8 mouse cellular contexts compared by ENCODE assay signal in genomic region chr11:101664825-101665635, GRCm38 (mm10). TPM values are rescaled to one million over a fixed set of nuclear protein-coding genes. Genes with fewer than 3 reads are reported as not detected.
A peak's percentile ranks its signal among the peaks of the same experiment; 100 is the strongest.
DNase-seq lines count a peak whose midpoint lies in the region; ATAC-seq lines count a peak whose summit lies in the region.

TSS of gene Arl4d (plus strand) at chr11:101665541.

- ATAC-seq in heart, embryonic 14.5 days (ENCODE audit: insufficient number of reproducible peaks, insufficient read depth, low FRiP score, low read depth), result peak; percentile 85
- peak; percentile 90 for ATAC-seq in liver, embryonic 13.5 days (ENCODE audit: low read depth)
- peak; percentile 93 for ATAC-seq in stomach, embryonic 16.5 days (ENCODE audit: insufficient read depth, low FRiP score)

- H3K4me1 ChIP-seq in brown adipose tissue, adult 24 weeks (ENCODE audit: control insufficient read depth, insufficient read depth, insufficient read length, low read length), result peaks cover 4% of the 10 kb centered on the region
- peaks cover 19 to 23% of the 10 kb centered on the region in 2 experiments for H3K4me1 ChIP-seq in heart, embryonic 14.5 days (ENCODE audit: control insufficient read depth in 2 of 2, insufficient read depth in 2 of 2, low read length in 2 of 2)
- peaks cover 84% of the 10 kb centered on the region for H3K4me1 ChIP-seq in liver, embryonic 13.5 days (replicated peaks)
- H3K4me1 ChIP-seq in stomach, embryonic 16.5 days (ENCODE audit: control insufficient read depth, insufficient read depth, low read length), result peaks cover 15% of the 10 kb centered on the region

- WGBS in heart, embryonic 14.5 days, result 8% methylated on average over 34 of the region's 34 CpGs
- WGBS in liver, embryonic 13.5 days (ENCODE audit: insufficient replicate concordance), result 6% methylated on average over 34 of the region's 34 CpGs
- 7% methylated on average over 34 of the region's 34 CpGs for WGBS in stomach, embryonic 16.5 days

- peak within 1 kb of the TSS; percentile 72 for H3K4me3 ChIP-seq in brown adipose tissue, adult 24 weeks (ENCODE audit: insufficient read depth, low read depth, low read length)
- peak within 1 kb of the TSS; percentile 46 to 77 for H3K4me3 ChIP-seq in heart, embryonic 14.5 days (ENCODE audit: control insufficient read depth in 1 of 2, insufficient read depth in 1 of 2, low read depth in 1 of 2, low read length in 2 of 2)
- peak within 1 kb of the TSS; percentile 66 for H3K4me3 ChIP-seq in liver, embryonic 13.5 days (replicated peaks)
- H3K4me3 ChIP-seq in stomach, embryonic 16.5 days (replicated peaks; ENCODE audit: low read length), result peak within 1 kb of the TSS; percentile 58

- peak; percentile 95 for DNase-seq in CD4-positive helper T cell, adult 2 months (ENCODE audit: low read depth, low spot score)
- peak; percentile 70 for DNase-seq in fibroblast of lung, adult 2 months (ENCODE audit: low read depth)
- DNase-seq in kidney, postnatal 14 days, result peak; percentile 98
- peak; percentile 90 for DNase-seq in liver, embryonic 13.5 days
- peak; percentile 94 for DNase-seq in neural tube, embryonic 10.5 days (ENCODE audit: extremely low spot score, low spot score)

- H3K27me3 ChIP-seq in heart, embryonic 14.5 days (ENCODE audit: control insufficient read depth, insufficient read depth, low read length), result no peaks in the 10 kb centered on the region
- H3K27me3 ChIP-seq in liver, embryonic 13.5 days, result no peaks in the 10 kb centered on the region
- no peaks in the 10 kb centered on the region for H3K27me3 ChIP-seq in stomach, embryonic 16.5 days (ENCODE audit: control insufficient read depth, insufficient read depth, low read length)

- H3K9ac ChIP-seq in heart, embryonic 14.5 days (ENCODE audit: low read length), result peak within 1 kb of the TSS; percentile 67
- H3K9ac ChIP-seq in liver, embryonic 13.5 days, result peak within 1 kb of the TSS; percentile 76
- peak within 1 kb of the TSS; percentile 76 for H3K9ac ChIP-seq in stomach, embryonic 16.5 days (ENCODE audit: low read length)

- peak within 1 kb of the TSS; percentile 69 for H3K4me2 ChIP-seq in heart, embryonic 14.5 days (ENCODE audit: low read length)
- H3K4me2 ChIP-seq in liver, embryonic 13.5 days, result peak within 1 kb of the TSS; percentile 96
- peak within 1 kb of the TSS; percentile 86 for H3K4me2 ChIP-seq in stomach, embryonic 16.5 days (ENCODE audit: low read depth, low read length)

- no peaks in the 10 kb centered on the region for H3K9me3 ChIP-seq in heart, embryonic 14.5 days (ENCODE audit: control insufficient read depth, low read length)
- H3K9me3 ChIP-seq in liver, embryonic 13.5 days (replicated peaks), result no peaks in the 10 kb centered on the region
- no peaks in the 10 kb centered on the region for H3K9me3 ChIP-seq in stomach, embryonic 16.5 days (replicated peaks; ENCODE audit: control insufficient read depth, low read length)

- H3K36me3 ChIP-seq in heart, embryonic 14.5 days (ENCODE audit: control insufficient read depth, insufficient read depth, low read length), result 0 out of 2 replicates have a peak, but pooled peaks cover 4% of the 10 kb centered on the region
- no peaks in the 10 kb centered on the region for H3K36me3 ChIP-seq in liver, embryonic 13.5 days
- H3K36me3 ChIP-seq in stomach, embryonic 16.5 days (ENCODE audit: control insufficient read depth, insufficient read depth, low read length), result no peaks in the 10 kb centered on the region

- peak within 1 kb of the TSS; percentile 60 for H3K27ac ChIP-seq in brown adipose tissue, adult 24 weeks (replicated peaks; ENCODE audit: low read depth, low read length)
- H3K27ac ChIP-seq in heart, embryonic 14.5 days (replicated peaks in 1 of 2; ENCODE audit: control insufficient read depth in 1 of 2, insufficient read depth in 1 of 2, low read depth in 2 of 2, low read length in 2 of 2), result peak within 1 kb of the TSS; percentile 53 to 75
- H3K27ac ChIP-seq in liver, embryonic 13.5 days, result peak within 1 kb of the TSS; percentile 62
- peak within 1 kb of the TSS; percentile 78 for H3K27ac ChIP-seq in stomach, embryonic 16.5 days (ENCODE audit: low read length)

RNA-seq across cellular contexts. Expression of gene Arl4d, which starts in this region (rescaled TPM):
- polyA plus RNA-seq in brown adipose tissue, adult 24 weeks (2012; ENCODE audit: insufficient read depth, insufficient read length, missing spikeins), result 3.5 and 3.8 TPM in 2 replicates
- polyA plus RNA-seq in heart, embryonic 14.5 days (2014; fragmentation: Nextera tagmentation; extraction: Ambion mirVana), result 6.2 and 6.7 TPM in 2 replicates
- polyA plus RNA-seq in liver, embryonic 13.5 days (2015; fragmentation: Nextera tagmentation; extraction: Ambion mirVana), result 1.1 TPM in 2 replicates
- polyA plus RNA-seq in stomach, embryonic 16.5 days (2015; fragmentation: Nextera tagmentation; extraction: Ambion mirVana), result 8.2 and 8.5 TPM in 2 replicates

Comparison
In these comparisons a context has a peak if more than half of its experiments do, and no peak if none do; other contexts are left out.
1. Peak in every context shown above with its lines: DNase-seq, ATAC-seq, H3K4me3 ChIP-seq and H3K27ac ChIP-seq.